Mouse (Mus musculus) MEL (cell line): ENCODE measurements around the gene Rnaseh1.

ENCODE experiments used
- CTCF ChIP-seq, 3 experiments: IDR thresholded peaks in 2 of 3; conservative IDR thresholded peaks in 1 of 3; 2 replicates each; pipeline ENCODE4 v1.5.1; 2011 to 2012; ENCODE audit warnings: low read length in 3 of 3, low read depth in 2 of 3, mild to moderate bottlenecking in 2 of 3, improper control_type of control experiment in 1 of 3, inconsistent platforms in 1 of 3, mixed read lengths in 1 of 3, moderate library complexity in 1 of 3; ENCODE audit not compliant: control insufficient read depth in 1 of 3, insufficient read depth in 1 of 3, poor library complexity in 1 of 3, severe bottlenecking in 1 of 3
- GABPA ChIP-seq: IDR thresholded peaks from 2 replicates; pipeline ENCODE4 v1.6.1; 2012; ENCODE audit warnings: low read depth, mild to moderate bottlenecking, inconsistent platforms, low read length, improper control_type of control experiment, moderate library complexity
- GATA1 ChIP-seq: IDR thresholded peaks from 2 replicates; pipeline ENCODE4 v1.6.1; 2011; ENCODE audit warnings: low read depth, low read length, improper control_type of control experiment
- MAX ChIP-seq: IDR thresholded peaks from 2 replicates; pipeline ENCODE4 v1.6.1; 2011; ENCODE audit warnings: low read length, improper control_type of control experiment
- MAZ ChIP-seq: IDR thresholded peaks from 2 replicates; pipeline ENCODE4 v1.6.1; 2012; ENCODE audit warnings: low read depth, mild to moderate bottlenecking, inconsistent platforms, low read length, improper control_type of control experiment
- NELFE ChIP-seq: IDR thresholded peaks from 2 replicates; pipeline ENCODE4 v1.6.1; 2011; ENCODE audit warnings: low read depth, low read length, improper control_type of control experiment
- NRF1 ChIP-seq: IDR thresholded peaks from 2 replicates; pipeline ENCODE4 v1.6.1; 2014; ENCODE audit warnings: low read depth, mild to moderate bottlenecking, inconsistent platforms, low read length, improper control_type of control experiment, moderate library complexity; ENCODE audit not compliant: poor library complexity, insufficient read depth, severe bottlenecking
- POLR2A ChIP-seq, 2 experiments: IDR thresholded peaks; 2 replicates each; pipeline ENCODE4 v1.6.1; 2011 to 2012; ENCODE audit warnings: low read length in 2 of 2, mild to moderate bottlenecking in 2 of 2, control low read depth in 1 of 2, improper control_type of control experiment in 1 of 2, low read depth in 1 of 2, moderate library complexity in 1 of 2; ENCODE audit not compliant: control insufficient read depth in 1 of 2, insufficient read depth in 1 of 2, poor library complexity in 1 of 2
- RCOR1 ChIP-seq: IDR thresholded peaks from 2 replicates; pipeline ENCODE4 v1.6.1; 2012; ENCODE audit warnings: low read depth, mild to moderate bottlenecking, inconsistent platforms, low read length, improper control_type of control experiment
- SIN3A ChIP-seq: IDR thresholded peaks from 2 replicates; pipeline ENCODE4 v1.6.1; 2012; ENCODE audit warnings: low read length, improper control_type of control experiment, inconsistent platforms
- UBTF ChIP-seq: IDR thresholded peaks from 2 replicates; pipeline ENCODE4 v1.6.1; 2012; ENCODE audit warnings: low read depth, mild to moderate bottlenecking, inconsistent platforms, low read length, improper control_type of control experiment, moderate library complexity, borderline replicate concordance; ENCODE audit not compliant: insufficient read depth
- USF2 ChIP-seq, 2 experiments: IDR thresholded peaks; 2 replicates each; pipeline ENCODE4 v1.6.1; 2011 to 2012; ENCODE audit warnings: improper control_type of control experiment in 2 of 2, low read length in 2 of 2, borderline replicate concordance in 1 of 2, inconsistent platforms in 1 of 2, low read depth in 1 of 2, mild to moderate bottlenecking in 1 of 2; ENCODE audit not compliant: insufficient read depth in 1 of 2
- ZMIZ1 ChIP-seq: IDR thresholded peaks from 2 replicates; pipeline ENCODE4 v1.6.1; 2012; ENCODE audit warnings: low read depth, mild to moderate bottlenecking, inconsistent platforms, low read length, improper control_type of control experiment, moderate library complexity
- ZNF384 ChIP-seq: IDR thresholded peaks from 2 replicates; pipeline ENCODE4 v1.6.1; 2012; ENCODE audit warnings: low read depth, mild to moderate bottlenecking, inconsistent platforms, low read length, improper control_type of control experiment

- TF ChIP-seq GATA1 (no peak), ZNF384 (no peak), CTCF (IDR thresholded peaks at IDR 0.05 in 2 of 3, conservative IDR thresholded peaks at IDR 0.05 in 1 of 3; ENCODE audit: control insufficient read depth in 1 of 3, insufficient read depth in 1 of 3, low read depth in 2 of 3, low read length in 3 of 3, poor library complexity in 1 of 3, severe bottlenecking in 1 of 3) (no peak), UBTF (no peak), USF2 (IDR thresholded peaks at IDR 0.05; ENCODE audit: borderline replicate concordance in 1 of 2, insufficient read depth in 1 of 2, low read depth in 1 of 2, low read length in 2 of 2) (no peak), RCOR1 (no peak), ZMIZ1 (no peak), GABPA (no peak), MAZ (no peak), MAX (no peak), POLR2A (IDR thresholded peaks at IDR 0.05; ENCODE audit: control insufficient read depth in 1 of 2, insufficient read depth in 1 of 2, low read depth in 1 of 2, low read length in 2 of 2, poor library complexity in 1 of 2) (no peak), NRF1 (no peak), SIN3A (no peak), NELFE (no peak)
Measured at GRCm38 (mm10) chr12:28701302-28701701, 51.9 kb downstream of the Rnaseh1 start.
